Mouse (Mus musculus) C2C12 (cell line): ENCODE results near the gene Smurf1.

Experiments
- CTCF ChIP-seq: IDR thresholded peaks from one replicate; pipeline ENCODE4 v1.5.1; 2011; ENCODE audit not compliant: control insufficient read depth, insufficient read depth, insufficient read length
- MAX ChIP-seq: IDR thresholded peaks from one replicate; pipeline ENCODE4 v1.6.1; 2011; ENCODE audit warnings: mild to moderate bottlenecking, control low read depth

GRCm38 (mm10) chr5:144872867-144873266 lies 92.8 kb downstream of the Smurf1 start:
- TF ChIP-seq MAX (no peak), CTCF (no peak)
